In the genomic region with DNA sequence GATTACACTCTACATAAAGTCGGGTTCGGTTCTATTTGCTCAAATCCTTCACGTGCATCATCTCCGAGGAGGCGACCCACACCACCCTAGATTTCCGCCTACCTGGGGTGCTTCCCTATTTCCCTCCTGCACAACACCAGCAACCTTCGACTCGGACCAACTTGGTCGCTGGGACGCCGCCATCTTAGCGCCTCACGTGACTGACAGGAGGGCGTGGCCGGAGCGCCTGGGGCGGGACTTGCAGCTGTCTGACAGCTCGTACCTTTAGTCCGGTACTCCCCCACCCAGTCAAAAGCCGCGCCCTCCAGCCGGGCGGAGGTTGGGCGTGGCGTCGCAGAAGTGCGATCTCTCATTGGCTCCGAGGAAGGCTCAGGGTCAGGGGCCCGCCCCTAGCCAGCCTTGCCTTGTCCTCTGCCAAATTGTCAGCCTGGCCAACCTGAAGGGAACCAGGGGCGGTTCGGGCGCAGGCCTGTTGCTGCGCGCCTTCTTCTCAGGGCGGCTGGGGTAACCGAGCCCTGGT, we compare ENCODE assay signal across 7 mouse cellular contexts. TPM values are rescaled to one million over a fixed set of nuclear protein-coding genes. Genes with fewer than 3 reads are reported as not detected.
DNase-seq lines count a peak whose midpoint lies in the region; ATAC-seq lines count a peak whose summit lies in the region.

Tmem126b (minus strand) TSS at position 209 of the 520 bp plus-strand sequence.

- peak within 1 kb of the TSS; percentile 72 for H3K4me2 ChIP-seq in embryonic facial prominence, embryonic 12.5 days (replicated peaks)
- H3K4me2 ChIP-seq in limb, embryonic 11.5 days (ENCODE audit: low read depth, severe bottlenecking), result peak within 1 kb of the TSS; percentile 69
- H3K4me2 ChIP-seq in midbrain, embryonic 14.5 days (ENCODE audit: low read length), result peak within 1 kb of the TSS; percentile 59

- DNase-seq in adrenal gland, postnatal 25 days, result peak; percentile 99
- peak; percentile 100 for DNase-seq in heart, adult 11 months
- DNase-seq in kidney, adult 18-20 months, result peak; percentile 100
- DNase-seq in limb, embryonic 11.5 days (ENCODE audit: low spot score), result peak; percentile 98
- peak; percentile 99 for DNase-seq in midbrain, embryonic 14.5 days
- peak; percentile 99 for DNase-seq in spleen, adult 18-20 months

- peak; percentile 100 for ATAC-seq in embryonic facial prominence, embryonic 12.5 days (ENCODE audit: insufficient number of reproducible peaks, insufficient read depth, low FRiP score, low TSS enrichment)
- ATAC-seq in limb, embryonic 11.5 days (ENCODE audit: insufficient number of reproducible peaks, low FRiP score, low TSS enrichment, low read depth), result peak; percentile 100
- peak; percentile 100 for ATAC-seq in midbrain, embryonic 14.5 days (ENCODE audit: low FRiP score, low TSS enrichment)

- H3K27ac ChIP-seq in embryonic facial prominence, embryonic 12.5 days, result 0 out of 2 replicates have a peak within 1 kb of the TSS, but pooled peaks have one; percentile 41
- no peak within 1 kb of the TSS for H3K27ac ChIP-seq in limb, embryonic 11.5 days (replicated peaks; ENCODE audit: low read depth, low read length)
- peak within 1 kb of the TSS; percentile 87 for H3K27ac ChIP-seq in midbrain, embryonic 14.5 days (replicated peaks; ENCODE audit: low read depth, low read length)

- under 1% methylated on average over 36 of the region's 36 CpGs for WGBS in embryonic facial prominence, embryonic 12.5 days
- WGBS in limb, embryonic 11.5 days, result under 1% methylated on average over 36 of the region's 36 CpGs
- WGBS in midbrain, embryonic 14.5 days, result under 1% methylated on average over 36 of the region's 36 CpGs

- H3K9me3 ChIP-seq in embryonic facial prominence, embryonic 12.5 days, result no peaks in the 10 kb centered on the region
- no peaks in the 10 kb centered on the region for H3K9me3 ChIP-seq in limb, embryonic 11.5 days (ENCODE audit: control insufficient read depth, low read length)
- H3K9me3 ChIP-seq in midbrain, embryonic 14.5 days (ENCODE audit: control insufficient read depth, low read length), result no peaks in the 10 kb centered on the region

- peaks cover 5% of the 10 kb centered on the region for H3K4me1 ChIP-seq in embryonic facial prominence, embryonic 12.5 days
- no peaks in the 10 kb centered on the region for H3K4me1 ChIP-seq in limb, embryonic 11.5 days (ENCODE audit: control insufficient read depth, insufficient read depth, low read length)
- H3K4me1 ChIP-seq in midbrain, embryonic 14.5 days (ENCODE audit: control insufficient read depth, insufficient read depth, low read length), result peaks cover 5% of the 10 kb centered on the region

- peak within 1 kb of the TSS; percentile 63 for H3K9ac ChIP-seq in embryonic facial prominence, embryonic 12.5 days
- H3K9ac ChIP-seq in limb, embryonic 11.5 days (ENCODE audit: low read length), result peak within 1 kb of the TSS; percentile 67
- peak within 1 kb of the TSS; percentile 69 for H3K9ac ChIP-seq in midbrain, embryonic 14.5 days (replicated peaks; ENCODE audit: low read length)

- H3K36me3 ChIP-seq in embryonic facial prominence, embryonic 12.5 days, result no peaks in the 10 kb centered on the region
- no peaks in the 10 kb centered on the region for H3K36me3 ChIP-seq in limb, embryonic 11.5 days (ENCODE audit: control insufficient read depth, insufficient read depth, low read length)
- H3K36me3 ChIP-seq in midbrain, embryonic 14.5 days (ENCODE audit: control insufficient read depth, insufficient read depth, low read length), result peaks cover 3% of the 10 kb centered on the region; the same call in 1 of the 2 replicates

- H3K27me3 ChIP-seq in embryonic facial prominence, embryonic 12.5 days, result no peaks in the 10 kb centered on the region
- H3K27me3 ChIP-seq in limb, embryonic 11.5 days (ENCODE audit: control insufficient read depth, insufficient read depth, low read length), result no peaks in the 10 kb centered on the region; the same call in 1 of the 2 replicates
- H3K27me3 ChIP-seq in midbrain, embryonic 14.5 days (ENCODE audit: control insufficient read depth, insufficient read depth, low read length), result no peaks in the 10 kb centered on the region

- peak within 1 kb of the TSS; percentile 64 for H3K4me3 ChIP-seq in embryonic facial prominence, embryonic 12.5 days
- H3K4me3 ChIP-seq in limb, embryonic 11.5 days (ENCODE audit: low read depth, low read length), result peak within 1 kb of the TSS; percentile 57
- peak within 1 kb of the TSS; percentile 57 for H3K4me3 ChIP-seq in midbrain, embryonic 14.5 days (replicated peaks; ENCODE audit: low read depth, low read length)

RNA-seq across cellular contexts. Expression of gene Tmem126b, which starts in this region (rescaled TPM):
- 23.2 and 23.6 TPM in 2 replicates for total RNA-seq in adrenal gland, postnatal 25 days (2021)
- polyA plus RNA-seq in embryonic facial prominence, embryonic 12.5 days (2016; fragmentation: Nextera tagmentation; extraction: Ambion mirVana), result 40.5 and 42.4 TPM in 2 replicates
- 37.0 and 41.1 TPM in 2 replicates for polyA plus RNA-seq in limb, embryonic 11.5 days (2014; fragmentation: Nextera tagmentation; extraction: Ambion mirVana)
- polyA plus RNA-seq in midbrain, embryonic 14.5 days (2014; fragmentation: Nextera tagmentation; extraction: Ambion mirVana), result 34.7 and 45.0 TPM in 2 replicates
